Mouse (Mus musculus) heart, postnatal 0 days (tissue): ENCODE data around the gene Prickle4. TPM values are rescaled to one million over a fixed set of nuclear protein-coding genes. Genes with fewer than 3 reads are reported as not detected.

Experiments
- ATAC-seq: fragments of 200-750 bp; cut with Nextera tagmentation; 2 replicates; pipeline ENCODE4 v1.8.0; 2017; ENCODE audit warnings: low read depth, moderate number of reproducible peaks, moderate library complexity; ENCODE audit not compliant: insufficient read depth
- DNase-seq: peaks from one replicate; pipeline ENCODE4 v3.0.0-alpha.2; 2016; ENCODE audit warnings: low spot score
- H3K27ac ChIP-seq: fragments of 300-500 bp; sonication (generic); 2 replicates; pipeline ENCODE4 v1.5.1; 2014; ENCODE audit warnings: low read depth, mild to moderate bottlenecking
- H3K27me3 ChIP-seq: fragments of 300-500 bp; sonication (generic); 2 replicates; pipeline ENCODE4 v1.6.1; 2014; ENCODE audit warnings: low read length, mixed read lengths; ENCODE audit not compliant: control insufficient read depth, insufficient read depth
- H3K36me3 ChIP-seq: fragments of 300-500 bp; sonication (generic); replicated peaks from 2 replicates; pipeline ENCODE4 v1.6.1; 2014; ENCODE audit warnings: low read length, mixed read lengths; ENCODE audit not compliant: control insufficient read depth, insufficient read depth
- H3K4me1 ChIP-seq: fragments of 300-500 bp; sonication (generic); 2 replicates; pipeline ENCODE4 v1.6.1; 2014; ENCODE audit warnings: antibody characterized with exemption; ENCODE audit not compliant: control insufficient read depth, insufficient read depth
- H3K4me2 ChIP-seq: fragments of 300-500 bp; sonication (generic); 2 replicates; pipeline ENCODE4 v1.6.1; 2014; ENCODE audit warnings: low read depth, mild to moderate bottlenecking, low read length, moderate library complexity
- H3K4me3 ChIP-seq: fragments of 300-500 bp; sonication (generic); 2 replicates; pipeline ENCODE4 v1.5.1; 2014; ENCODE audit warnings: low read depth, low read length
- H3K9ac ChIP-seq: fragments of 300-500 bp; sonication (generic); replicated peaks from 2 replicates; pipeline ENCODE4 v1.6.1; 2014; ENCODE audit warnings: low read depth, low read length, mixed read lengths
- H3K9me3 ChIP-seq: fragments of 300-500 bp; sonication (generic); replicated peaks from 2 replicates; pipeline ENCODE4 v1.6.1; 2016; ENCODE audit warnings: low read length; ENCODE audit not compliant: control insufficient read depth
- CTCF ChIP-seq: IDR thresholded peaks from 2 replicates; pipeline ENCODE4 v1.5.1; 2016; ENCODE audit warnings: antibody characterized with exemption, control low read depth, low read depth
- EP300 ChIP-seq: IDR thresholded peaks from 2 replicates; pipeline ENCODE4 v1.6.1; 2016; ENCODE audit warnings: antibody characterized with exemption, low read depth
- WGBS: fragments of 180-500 bp; shearing (Covaris S2); extraction: QIAGEN DNeasy Blood & Tissue Kit; methylation state at CpG from one replicate; pipeline ENCODE4 v1.1.7; 2014; 5-methylcytosine and 5-hydroxymethylcytosine counted together
- polyA plus RNA-seq: library from polyadenylated mRNA; unstranded; fragments of >200 nt; fragmentation: Nextera tagmentation; extraction: Ambion mirVana; gene quantifications from 2 replicates; pipeline ENCODE4 v1.2.1, GENCODE M21; 2015
- total RNA-seq: library from RNA; depleted of rRNA; stranded (reverse); fragments of >200 nt; gene quantifications from 2 replicates; pipeline ENCODE4 v1.2.3, GENCODE M21; 2014; ENCODE audit warnings: low replicate concordance

The Prickle4 gene
- total and polyA plus RNA-seq, 2 experiments from 2014 or later: 0.93 TPM; not detected in 1

DNA sequence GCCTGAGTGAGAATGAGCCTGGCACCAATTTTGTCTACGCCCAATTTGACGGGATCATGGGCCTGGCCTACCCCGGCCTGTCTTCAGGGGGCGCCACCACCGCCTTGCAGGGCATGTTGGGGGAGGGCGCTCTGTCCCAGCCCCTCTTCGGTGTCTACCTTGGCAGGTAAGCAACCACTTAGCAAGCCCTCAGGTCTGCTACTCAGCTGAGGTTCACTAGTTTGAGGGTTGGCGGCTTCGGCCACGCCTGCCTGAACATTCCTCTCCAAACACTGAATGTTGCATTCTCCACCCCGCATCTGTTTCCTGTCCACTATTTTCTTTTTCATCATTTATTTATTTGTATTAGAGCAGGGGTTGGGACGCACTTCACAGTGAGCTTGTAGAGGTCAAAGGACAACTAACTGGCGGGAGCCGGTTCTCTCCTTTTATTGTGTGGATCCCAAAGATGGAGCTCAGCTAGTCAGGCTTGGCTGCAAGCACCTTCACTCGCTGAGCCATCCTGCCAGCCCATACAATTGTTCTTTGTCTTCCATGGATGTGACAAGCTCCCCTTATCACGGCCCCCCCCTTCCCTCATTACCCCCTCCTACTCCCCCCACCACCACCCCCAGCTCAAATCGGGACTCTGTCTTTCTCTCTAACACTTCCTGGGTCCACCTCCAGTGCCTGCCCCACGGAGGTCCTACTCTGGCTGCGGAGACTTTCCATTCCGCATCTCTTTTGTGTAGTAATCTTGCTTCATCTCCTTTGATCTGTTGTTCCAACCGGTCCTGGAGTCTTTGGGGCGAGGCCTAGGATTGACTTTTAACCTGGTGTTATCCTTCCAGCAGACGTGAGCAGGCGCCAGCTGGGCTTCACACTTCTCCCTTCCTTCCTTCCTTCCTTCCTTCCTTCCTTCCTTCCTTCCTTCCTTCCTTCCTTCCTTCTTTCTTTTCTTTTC is 36.4 kb upstream of the Prickle4 start:
- DNase-seq (peak; percentile 28), ATAC-seq (no peak)
- H3K27ac ChIP-seq: no peak overlapping the region
- no peak overlapping the region for H3K4me3 ChIP-seq
- no peaks in the 10 kb centered on the region for H3K36me3 ChIP-seq
- WGBS: 57% methylated on average over 24 of the region's 24 CpGs
- no peak for TF ChIP-seq EP300
- TF ChIP-seq CTCF: no peak
- no peak overlapping the region for H3K4me2 ChIP-seq
- no peak overlapping the region for H3K9ac ChIP-seq
- no peaks in the 10 kb centered on the region for H3K4me1 ChIP-seq
- no peaks in the 10 kb centered on the region for H3K9me3 ChIP-seq
- no peaks in the 10 kb centered on the region for H3K27me3 ChIP-seq

DNA sequence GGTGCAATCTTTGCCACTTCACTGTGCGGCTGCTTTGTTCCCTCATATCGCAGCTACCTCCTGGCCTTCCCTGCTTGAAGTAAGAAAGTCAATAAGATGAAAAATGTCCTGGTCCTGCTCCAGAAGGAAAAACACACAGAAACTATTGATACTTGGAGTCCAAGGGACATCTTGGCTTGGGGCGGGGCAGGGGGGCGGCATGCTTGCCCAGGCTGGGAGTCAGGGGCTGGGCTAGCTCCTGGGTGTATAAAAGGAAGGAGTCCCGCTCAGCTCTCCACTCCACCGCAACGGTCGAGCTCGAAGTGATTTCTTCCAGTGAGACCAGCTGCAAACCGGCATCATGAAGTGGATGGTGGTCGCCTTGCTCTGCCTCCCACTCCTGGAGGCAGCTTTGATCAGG is 32.0 kb upstream of the Prickle4 start, which contains the start of gene Pgc:
TSS of gene Pgc (plus strand) at position 277 of the 400 bp plus-strand sequence.
- no peak within 1 kb of the TSS for H3K4me2 ChIP-seq
- H3K9me3 ChIP-seq: no peaks in the 10 kb centered on the region
- H3K9ac ChIP-seq: no peak within 1 kb of the TSS
- no peaks in the 10 kb centered on the region for H3K4me1 ChIP-seq
- no peak for ATAC-seq
- WGBS: 82% methylated on average over 11 of the region's 11 CpGs
- DNase-seq: no peak
- H3K27me3 ChIP-seq: no peaks in the 10 kb centered on the region
- TF ChIP-seq EP300 (no peak), CTCF (no peak)
- H3K4me3 ChIP-seq: no peak within 1 kb of the TSS
- H3K36me3 ChIP-seq: no peaks in the 10 kb centered on the region
- no peak within 1 kb of the TSS for H3K27ac ChIP-seq

DNA sequence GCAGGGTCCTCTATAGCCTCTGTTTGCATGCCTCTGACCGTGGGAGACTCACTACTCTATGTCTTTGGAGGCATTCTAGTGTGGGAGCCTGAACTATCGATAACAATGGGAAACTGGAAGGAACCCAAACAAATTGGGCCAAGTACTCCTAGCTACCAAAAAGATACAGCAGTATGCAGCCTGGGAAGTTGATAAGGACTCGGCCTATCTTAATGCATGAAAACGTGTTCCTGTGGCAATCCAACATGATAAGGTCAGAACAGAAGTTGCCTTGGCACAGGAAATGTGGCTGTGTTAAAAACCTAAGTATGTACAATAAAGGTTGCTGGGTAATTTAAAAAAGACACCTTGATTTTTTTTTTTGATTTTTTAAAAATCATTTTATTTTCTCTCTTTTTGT is 26.6 kb upstream of the Prickle4 start:
- Histone ChIP-seq H3K9ac (no peak overlapping the region), H3K4me3 (no peak overlapping the region), H3K9me3 (no peaks in the 10 kb centered on the region), H3K4me2 (no peak overlapping the region), H3K27ac (no peak overlapping the region), H3K4me1 (no peaks in the 10 kb centered on the region), H3K36me3 (no peaks in the 10 kb centered on the region), H3K27me3 (no peaks in the 10 kb centered on the region)
- WGBS: 18% methylated on average over 4 of the region's 4 CpGs
- ATAC-seq: no peak
- TF ChIP-seq EP300: no peak
- TF ChIP-seq CTCF: no peak
- no peak for DNase-seq

DNA sequence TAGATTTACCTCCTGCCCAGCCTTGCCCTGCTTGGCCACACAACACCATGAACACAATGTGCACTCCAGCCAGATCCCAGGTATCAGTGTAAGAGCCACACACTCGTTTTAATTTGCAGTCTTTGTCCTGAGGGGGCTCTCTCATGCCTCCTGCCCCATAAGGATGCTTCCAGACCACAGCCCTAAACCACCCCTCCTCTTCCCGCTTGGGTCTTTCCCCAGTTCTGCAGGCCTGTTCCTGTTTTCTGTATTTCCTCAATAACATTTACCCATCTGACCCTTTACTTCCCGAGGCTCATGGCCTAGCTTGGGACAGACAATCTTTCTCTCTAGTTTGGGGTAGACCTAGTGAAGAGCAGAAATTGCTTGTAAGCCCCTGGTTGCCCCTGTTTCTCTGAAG is 20.5 kb upstream of the Prickle4 start:
- Histone ChIP-seq H3K27ac (no peak overlapping the region), H3K36me3 (no peaks in the 10 kb centered on the region), H3K4me1 (no peaks in the 10 kb centered on the region), H3K27me3 (no peaks in the 10 kb centered on the region), H3K9me3 (no peaks in the 10 kb centered on the region), H3K4me3 (no peak overlapping the region), H3K9ac (no peak overlapping the region), H3K4me2 (no peak overlapping the region)
- TF ChIP-seq CTCF (no peak), EP300 (no peak)
- ATAC-seq: no peak
- no peak for DNase-seq
- WGBS: 51% methylated on average over 3 of the region's 3 CpGs

DNA sequence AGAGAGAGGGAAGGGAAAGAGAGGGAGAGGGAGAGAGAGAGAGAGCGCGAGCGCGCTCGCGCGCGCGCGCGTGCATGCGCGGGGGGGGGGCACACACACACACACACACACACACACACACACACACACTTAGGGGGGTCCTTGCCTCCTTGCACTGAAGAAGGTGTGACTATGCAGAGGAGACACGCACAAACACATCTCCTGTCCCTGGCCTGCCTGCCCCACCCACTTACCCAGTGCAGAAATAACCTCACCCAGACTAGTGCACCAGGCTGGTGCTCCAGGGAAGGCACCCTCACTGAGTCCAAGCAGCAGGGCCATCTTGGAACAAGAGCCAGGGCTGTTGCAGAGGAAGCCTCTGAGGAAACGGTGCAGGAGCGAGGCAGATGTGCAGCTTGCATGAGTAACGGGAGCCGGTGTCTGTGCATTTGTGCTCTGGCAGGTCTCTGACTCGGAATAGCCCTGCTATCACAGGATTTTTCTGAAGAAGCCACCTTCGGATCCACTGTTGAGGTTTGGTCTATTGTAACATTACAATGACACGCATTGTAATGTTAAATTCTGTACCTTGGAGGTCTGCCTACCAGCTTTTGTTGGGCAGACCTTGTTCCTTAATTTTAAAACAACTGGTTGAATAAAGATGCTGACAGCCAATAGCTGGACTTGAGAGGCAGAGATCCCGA is 18.5 kb upstream of the Prickle4 start:
- no peak overlapping the region for H3K27ac ChIP-seq
- no peak overlapping the region for H3K4me2 ChIP-seq
- H3K4me3 ChIP-seq: no peak overlapping the region
- 56% methylated on average over 13 of the region's 22 CpGs for WGBS
- H3K27me3 ChIP-seq: no peaks in the 10 kb centered on the region
- H3K4me1 ChIP-seq: no peaks in the 10 kb centered on the region
- no peak for DNase-seq
- no peaks in the 10 kb centered on the region for H3K36me3 ChIP-seq
- H3K9me3 ChIP-seq: no peaks in the 10 kb centered on the region
- no peak overlapping the region for H3K9ac ChIP-seq
- ATAC-seq: 0 out of 2 replicates have a peak, but pooled peaks have one; percentile 47
- TF ChIP-seq CTCF (no peak), EP300 (no peak)
